Comparison of ENCODE assay signal across 19 mouse cellular contexts in genomic region chr8:94933918-94934317, GRCm38 (mm10). TPM values are rescaled to one million over a fixed set of nuclear protein-coding genes. Genes with fewer than 3 reads are reported as not detected.
DNase-seq lines count a peak whose midpoint lies in the region; ATAC-seq lines count a peak whose summit lies in the region.
"Had no signal": no experiment of that assay in that cellular context is flagged by ENCODE, and none has a peak within 500 bp of the region (broad histone marks: within the 10 kb centered on the region; RNA-seq: fewer than 3 reads in every experiment).

No protein-coding gene starts in this region.

- H3K4me2 ChIP-seq in midbrain, embryonic 14.5 days (ENCODE audit: low read length), result no peak overlapping the region
- H3K4me2 ChIP-seq: embryonic facial prominence, embryonic 12.5 days; forebrain, embryonic 13.5 days; forebrain, embryonic 15.5 days had no signal

- no peak overlapping the region for H3K4me3 ChIP-seq in midbrain, embryonic 14.5 days (replicated peaks; ENCODE audit: low read depth, low read length)
- H3K4me3 ChIP-seq: embryonic facial prominence, embryonic 10.5 days; embryonic facial prominence, embryonic 12.5 days; forebrain, embryonic 13.5 days; forebrain, embryonic 15.5 days had no signal

- no peaks in the 10 kb centered on the region for H3K4me1 ChIP-seq in midbrain, embryonic 14.5 days (ENCODE audit: control insufficient read depth, insufficient read depth, low read length)
- H3K4me1 ChIP-seq: embryonic facial prominence, embryonic 12.5 days; forebrain, embryonic 13.5 days; forebrain, embryonic 15.5 days had no signal

- intact Hi-C loops in left cerebral cortex, postnatal 14 days (cut with DNase I), result no loop called here

- no peak overlapping the region for H3K27ac ChIP-seq in midbrain, embryonic 14.5 days (replicated peaks; ENCODE audit: low read depth, low read length)
- H3K27ac ChIP-seq: embryonic facial prominence, embryonic 10.5 days; embryonic facial prominence, embryonic 12.5 days; forebrain, embryonic 13.5 days; forebrain, embryonic 15.5 days had no signal

- WGBS in midbrain, embryonic 14.5 days, result 74% methylated on average over 5 of the region's 5 CpGs

- ATAC-seq in granulocyte monocyte progenitor cell, adult 5-6 weeks (replicated peaks; ENCODE audit: poor library complexity, severe bottlenecking), result peak; percentile 60
- peak; percentile 64 for ATAC-seq in megakaryocyte, adult 5-6 weeks (ENCODE audit: poor library complexity, severe bottlenecking)
- 0 out of 2 replicates have a peak, but pooled peaks have one; percentile 20 for ATAC-seq in monocyte, adult 5-6 weeks (replicated peaks; ENCODE audit: insufficient number of reproducible peaks, low FRiP score, low TSS enrichment, poor library complexity, severe bottlenecking)
- ATAC-seq in midbrain, embryonic 14.5 days (ENCODE audit: low FRiP score, low TSS enrichment), result no peak
- ATAC-seq: forebrain, embryonic 13.5 days; forebrain, embryonic 15.5 days; forebrain, postnatal 0 days had no signal

- no peak overlapping the region for H3K9ac ChIP-seq in midbrain, embryonic 14.5 days (replicated peaks; ENCODE audit: low read length)
- H3K9ac ChIP-seq: embryonic facial prominence, embryonic 12.5 days; forebrain, embryonic 13.5 days; forebrain, embryonic 15.5 days; forebrain, postnatal 0 days had no signal

- no peaks in the 10 kb centered on the region for H3K36me3 ChIP-seq in midbrain, embryonic 14.5 days (ENCODE audit: control insufficient read depth, insufficient read depth, low read length)
- H3K36me3 ChIP-seq: embryonic facial prominence, embryonic 10.5 days; embryonic facial prominence, embryonic 12.5 days; forebrain, embryonic 15.5 days had no signal

- no peaks in the 10 kb centered on the region for H3K27me3 ChIP-seq in midbrain, embryonic 14.5 days (ENCODE audit: control insufficient read depth, insufficient read depth, low read length)
- H3K27me3 ChIP-seq: forebrain, embryonic 13.5 days; forebrain, embryonic 15.5 days had no signal

- H3K9me3 ChIP-seq in midbrain, embryonic 14.5 days (ENCODE audit: control insufficient read depth, low read length), result no peaks in the 10 kb centered on the region
- H3K9me3 ChIP-seq: embryonic facial prominence, embryonic 10.5 days; embryonic facial prominence, embryonic 12.5 days; forebrain, embryonic 13.5 days; forebrain, embryonic 15.5 days had no signal

- DNase-seq in left cerebral cortex, postnatal 14 days (ENCODE audit: low spot score in 2 of 2), result no peak
- DNase-seq in midbrain, embryonic 14.5 days, result no peak
- DNase-seq in adipocyte (ENCODE audit: low spot score), result no peak
- DNase-seq: adrenal gland, adult 8-10 months; adrenal gland, postnatal 14 days; adrenal gland, postnatal 36 days; cerebellum, adult 18-20 months; cerebellum, adult 8-10 months; cerebellum, adult 9-11 months; cerebellum, postnatal 14 days; cerebellum, postnatal 36 days; forebrain, postnatal 0 days had no signal

RNA-seq across cellular contexts. Expression of gene Adgrg5, which starts 10.4 kb away (rescaled TPM):
- not detected in 2 replicates for total RNA-seq in granulocyte monocyte progenitor cell, adult 5-6 weeks (2014; fragmentation: Nextera tagmentation)
- total RNA-seq in granulocyte monocyte progenitor cell, adult 5-6 weeks (2017), result not detected in 2 replicates
- 0.58 and 2.4 TPM in 2 replicates for total RNA-seq in megakaryocyte, adult 5-6 weeks (2015)
- total RNA-seq in megakaryocyte, adult 5-6 weeks (2017), result 0.45 and 1.2 TPM in 2 replicates
- total RNA-seq in monocyte, adult 5-6 weeks (2017), result 0.86 to 2.6 TPM (median 1.9 TPM) in 3 replicates
- total RNA-seq in left cerebral cortex, postnatal 14 days (2021), result not detected
- polyA plus RNA-seq in midbrain, embryonic 14.5 days (2014; fragmentation: Nextera tagmentation; extraction: Ambion mirVana), result 0.12 TPM in 1 of 2 replicates, not detected in the other
- polyA plus RNA-seq: forebrain, embryonic 15.5 days had no signal

RNA-seq across cellular contexts. Expression of gene Ccdc102a, which starts 16.0 kb away (rescaled TPM):
- not detected in 2 replicates for total RNA-seq in granulocyte monocyte progenitor cell, adult 5-6 weeks (2014; fragmentation: Nextera tagmentation)
- total RNA-seq in granulocyte monocyte progenitor cell, adult 5-6 weeks (2017), result 0.34 and 1.5 TPM in 2 replicates
- 1.8 and 3.3 TPM in 2 replicates for total RNA-seq in megakaryocyte, adult 5-6 weeks (2015)
- 9.1 and 10.7 TPM in 2 replicates for total RNA-seq in megakaryocyte, adult 5-6 weeks (2017)
- 1.1 to 11.3 TPM (median 1.8 TPM) in 3 replicates for total RNA-seq in monocyte, adult 5-6 weeks (2017)
- total RNA-seq in left cerebral cortex, postnatal 14 days (2021), result 1 to 10 TPM; 2.0 to 2.4 TPM
- 3.6 and 5.2 TPM in 2 replicates for polyA plus RNA-seq in midbrain, embryonic 14.5 days (2014; fragmentation: Nextera tagmentation; extraction: Ambion mirVana)

RNA-seq across cellular contexts. Expression of gene Adgrg1, which starts 40.6 kb away (rescaled TPM):
- total RNA-seq in granulocyte monocyte progenitor cell, adult 5-6 weeks (2014; fragmentation: Nextera tagmentation), result 115 and 208 TPM in 2 replicates
- total RNA-seq in granulocyte monocyte progenitor cell, adult 5-6 weeks (2017), result 50.3 and 50.9 TPM in 2 replicates
- total RNA-seq in megakaryocyte, adult 5-6 weeks (2015), result 7.3 and 7.8 TPM in 2 replicates
- 2.8 and 14.0 TPM in 2 replicates for total RNA-seq in megakaryocyte, adult 5-6 weeks (2017)
- total RNA-seq in monocyte, adult 5-6 weeks (2017), result 2.2 to 16.6 TPM (median 4.6 TPM) in 3 replicates
- total RNA-seq in left cerebral cortex, postnatal 14 days (2021), result 100 to 1,000 TPM in 1 of 2 experiments, 10 to 100 TPM in 1; 93.3 to 110 TPM
- 112 and 165 TPM in 2 replicates for polyA plus RNA-seq in midbrain, embryonic 14.5 days (2014; fragmentation: Nextera tagmentation; extraction: Ambion mirVana)

RNA-seq across cellular contexts. Expression of gene Dok4, which starts 57.8 kb away (rescaled TPM):
- not detected in 2 replicates for total RNA-seq in granulocyte monocyte progenitor cell, adult 5-6 weeks (2014; fragmentation: Nextera tagmentation)
- 0.13 and 0.62 TPM in 2 replicates for total RNA-seq in granulocyte monocyte progenitor cell, adult 5-6 weeks (2017)
- 0.75 TPM in 1 of 2 replicates, not detected in the other for total RNA-seq in megakaryocyte, adult 5-6 weeks (2015)
- total RNA-seq in megakaryocyte, adult 5-6 weeks (2017), result 0.69 and 0.92 TPM in 2 replicates
- total RNA-seq in monocyte, adult 5-6 weeks (2017), result 0.97 to 4.5 TPM (median 1.2 TPM) in 3 replicates
- total RNA-seq in left cerebral cortex, postnatal 14 days (2021), result 10 to 100 TPM; 42.3 to 44.1 TPM
- 65.0 and 77.9 TPM in 2 replicates for polyA plus RNA-seq in midbrain, embryonic 14.5 days (2014; fragmentation: Nextera tagmentation; extraction: Ambion mirVana)
